Mouse (Mus musculus): ENCODE measurements at regions not wholly inside any gene's neighbourhood (a gene's known extent, or its start where the extent isn't known, plus 50 kb on each side); places are given as distances from the start of the nearest gene placed in this dataset.

- TF ChIP-seq POLR2A (IDR thresholded peaks at IDR 0.05; ENCODE audit: extremely low read depth, insufficient read depth, low read length), result no peak
- no peak for TF ChIP-seq CTCF (IDR thresholded peaks at IDR 0.05; ENCODE audit: low read depth, low read length)
Observed at GRCm38 (mm10) chr17:47064006-47064405, 53.6 kb upstream of the Ubr2 start.

Data from liver, adult 2 months (tissue).